Mouse (Mus musculus) limb, embryonic 15.5 days (tissue): ENCODE results near the gene Rcor3. TPM values are rescaled to one million over a fixed set of nuclear protein-coding genes. Genes with fewer than 3 reads are reported as not detected.
A peak's percentile ranks its signal among the peaks of the same experiment; 100 is the strongest.

ENCODE experiments used
- ATAC-seq: fragments of 200-750 bp; cut with Nextera tagmentation; 2 replicates; pipeline ENCODE4 v1.8.0; 2017; ENCODE audit warnings: low read depth, moderate TSS enrichment; ENCODE audit not compliant: insufficient number of reproducible peaks, low FRiP score, low TSS enrichment
- H3K27ac ChIP-seq: fragments of 300-500 bp; sonication (generic); 2 replicates; pipeline ENCODE4 v1.5.1; 2015; ENCODE audit warnings: moderate library complexity, mild to moderate bottlenecking, inconsistent platforms
- H3K27me3 ChIP-seq: fragments of 300-500 bp; sonication (generic); 2 replicates; pipeline ENCODE4 v1.6.1; 2015; ENCODE audit warnings: inconsistent platforms
- H3K36me3 ChIP-seq: fragments of 300-500 bp; sonication (generic); 2 replicates; pipeline ENCODE4 v1.6.1; 2015; ENCODE audit warnings: inconsistent platforms
- H3K4me1 ChIP-seq: fragments of 300-500 bp; sonication (generic); 2 replicates; pipeline ENCODE4 v1.6.1; 2015; ENCODE audit warnings: inconsistent platforms
- H3K4me2 ChIP-seq: fragments of 300-500 bp; sonication (generic); 2 replicates; pipeline ENCODE4 v1.6.1; 2015; ENCODE audit warnings: mild to moderate bottlenecking, inconsistent platforms
- H3K4me3 ChIP-seq: fragments of 300-500 bp; sonication (generic); 2 replicates; pipeline ENCODE4 v1.5.1; 2015; ENCODE audit warnings: mild to moderate bottlenecking, inconsistent platforms
- H3K9ac ChIP-seq: fragments of 300-500 bp; sonication (generic); 2 replicates; pipeline ENCODE4 v1.6.1; 2015; ENCODE audit warnings: inconsistent platforms
- H3K9me3 ChIP-seq: fragments of 300-500 bp; sonication (generic); 2 replicates; pipeline ENCODE4 v1.6.1; 2016; ENCODE audit warnings: inconsistent platforms
- WGBS: fragments of 180-500 bp; shearing (Covaris S2); methylation state at CpG from one replicate; pipeline ENCODE4 v1.1.7; 2015; 5-methylcytosine and 5-hydroxymethylcytosine counted together
- polyA plus RNA-seq: library from polyadenylated mRNA; unstranded; fragments of >200 nt; fragmentation: Nextera tagmentation; extraction: Ambion mirVana; gene quantifications from 2 replicates; pipeline ENCODE4 v1.2.1, GENCODE M21; 2015

Gene Rcor3
- polyA plus RNA-seq, 1 experiment from 2014 or later = 33.1 TPM

DNA sequence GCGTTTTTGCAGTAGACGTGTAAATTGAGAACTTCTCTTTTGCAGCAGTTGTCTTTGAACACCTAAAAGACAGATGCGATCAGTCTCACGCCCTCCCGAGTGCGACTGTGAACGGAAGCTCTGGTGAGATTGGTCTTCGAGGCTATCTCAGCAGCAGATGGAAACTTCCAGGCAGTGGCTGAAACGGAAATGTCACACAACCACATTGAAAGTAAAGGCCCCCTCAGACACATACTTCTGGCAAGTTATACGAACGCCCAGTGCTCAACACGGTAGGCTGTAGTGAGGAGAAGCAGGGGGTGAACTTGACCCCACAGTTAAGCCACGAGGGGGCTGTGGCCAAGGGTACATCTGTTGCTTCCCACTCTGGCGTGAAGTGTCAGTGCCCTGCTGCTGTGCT lies 75.2 kb downstream of the Rcor3 start:
- peaks cover 32% of the 10 kb centered on the region for H3K36me3 ChIP-seq
- no peak overlapping the region for H3K27ac ChIP-seq
- no peak overlapping the region for H3K9ac ChIP-seq
- H3K9me3 ChIP-seq = 0 out of 2 replicates have a peak, but pooled peaks cover 3% of the 10 kb centered on the region
- no peak for ATAC-seq
- WGBS = 83% methylated on average over 14 of the region's 14 CpGs
- no peak overlapping the region for H3K4me3 ChIP-seq
- H3K27me3 ChIP-seq = no peaks in the 10 kb centered on the region
- H3K4me1 ChIP-seq = no peaks in the 10 kb centered on the region
- H3K4me2 ChIP-seq = no peak overlapping the region

DNA sequence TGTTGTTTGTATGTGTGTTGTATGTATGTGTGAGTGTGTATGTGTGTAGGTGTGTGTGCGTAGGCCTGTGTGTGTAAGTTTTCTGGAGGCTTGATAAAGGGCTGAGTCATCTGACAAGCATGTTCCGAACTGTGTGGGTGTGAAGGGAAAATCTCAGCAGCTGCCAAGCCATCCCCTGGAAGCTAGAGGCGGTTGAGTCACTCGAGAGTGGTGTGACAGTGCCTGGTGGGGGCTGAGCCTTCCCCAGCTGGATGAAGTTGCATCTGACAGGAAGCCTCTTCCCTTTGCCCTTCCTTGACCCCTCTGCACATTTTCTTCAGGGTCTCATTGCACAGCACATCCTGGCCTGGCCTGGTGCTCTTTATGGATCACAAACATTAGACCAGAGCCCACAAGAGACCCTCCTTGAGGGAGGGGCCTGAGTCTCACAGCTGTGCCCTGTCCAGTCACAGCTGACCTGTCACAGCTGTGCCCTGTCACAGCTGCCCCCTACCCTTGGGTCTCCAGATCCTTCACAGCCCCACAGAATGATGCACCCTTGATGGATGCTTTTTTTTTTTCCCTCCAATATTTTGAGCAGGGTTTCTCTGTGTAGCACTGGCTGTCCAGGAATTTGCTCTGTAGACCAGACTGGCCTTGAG lies 76.1 kb downstream of the Rcor3 start:
- 38% methylated on average over 4 of the region's 4 CpGs for WGBS
- Histone ChIP-seq H3K9ac (no peak overlapping the region), H3K9me3 (0 out of 2 replicates have a peak, but pooled peaks cover 3% of the 10 kb centered on the region), H3K4me3 (no peak overlapping the region), H3K4me1 (no peaks in the 10 kb centered on the region), H3K27me3 (no peaks in the 10 kb centered on the region), H3K36me3 (peaks cover 34% of the 10 kb centered on the region), H3K27ac (no peak overlapping the region), H3K4me2 (no peak overlapping the region)
- peak; percentile 73; the same call in 1 of the 2 replicates for ATAC-seq

- no peak overlapping the region for H3K9ac ChIP-seq
- peaks cover 22% of the 10 kb centered on the region for H3K36me3 ChIP-seq
- no peak overlapping the region for H3K4me2 ChIP-seq
- H3K4me3 ChIP-seq = no peak overlapping the region
- no peak overlapping the region for H3K27ac ChIP-seq
- ATAC-seq = no peak
- no peaks in the 10 kb centered on the region for H3K27me3 ChIP-seq
- 78% methylated on average over 10 of the region's 10 CpGs for WGBS
- H3K9me3 ChIP-seq = 0 out of 2 replicates have a peak, but pooled peaks cover 3% of the 10 kb centered on the region
- H3K4me1 ChIP-seq = 0 out of 2 replicates have a peak, but pooled peaks cover 4% of the 10 kb centered on the region
Observed at GRCm38 (mm10) chr1:192058911-192059310, 79.0 kb downstream of the Rcor3 start.

DNA sequence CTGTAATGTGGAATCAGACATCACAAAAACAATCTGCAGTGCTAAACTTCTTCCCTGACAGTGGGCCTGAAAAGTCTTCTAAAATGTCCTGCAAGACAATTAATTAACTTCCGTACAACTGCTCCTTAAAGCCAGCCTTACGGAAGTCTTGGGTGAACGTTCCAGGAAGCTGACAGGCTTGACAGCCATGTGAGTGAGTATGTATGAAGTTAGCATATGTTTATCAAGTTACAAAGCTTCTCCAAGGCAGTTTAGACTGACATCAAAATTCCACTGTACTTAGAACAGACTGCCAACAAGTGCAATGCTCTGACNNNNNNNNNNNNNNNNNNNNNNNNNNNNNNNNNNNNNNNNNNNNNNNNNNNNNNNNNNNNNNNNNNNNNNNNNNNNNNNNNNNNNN lies 84.1 kb downstream of the Rcor3 start:
- Histone ChIP-seq H3K4me1 (0 out of 2 replicates have a peak, but pooled peaks cover 4% of the 10 kb centered on the region), H3K4me2 (no peak overlapping the region), H3K9me3 (no peaks in the 10 kb centered on the region), H3K27ac (no peak overlapping the region), H3K27me3 (no peaks in the 10 kb centered on the region), H3K36me3 (peaks cover 18% of the 10 kb centered on the region), H3K9ac (no peak overlapping the region), H3K4me3 (no peak overlapping the region)
- 39% methylated on average over 3 of the region's 3 CpGs for WGBS
- ATAC-seq = no peak

- 0 out of 2 replicates have a peak, but pooled peaks cover 4% of the 10 kb centered on the region for H3K4me1 ChIP-seq
- no peak overlapping the region for H3K4me2 ChIP-seq
- no peak overlapping the region for H3K4me3 ChIP-seq
- no peak for ATAC-seq
- peaks cover 18% of the 10 kb centered on the region for H3K36me3 ChIP-seq
- no peaks in the 10 kb centered on the region for H3K27me3 ChIP-seq
- no peak overlapping the region for H3K9ac ChIP-seq
- no peaks in the 10 kb centered on the region for H3K9me3 ChIP-seq
- H3K27ac ChIP-seq = no peak overlapping the region
- WGBS = 85% methylated on average over 5 of the region's 5 CpGs
Observed at GRCm38 (mm10) chr1:192052986-192053385, 84.9 kb downstream of the Rcor3 start.

DNA sequence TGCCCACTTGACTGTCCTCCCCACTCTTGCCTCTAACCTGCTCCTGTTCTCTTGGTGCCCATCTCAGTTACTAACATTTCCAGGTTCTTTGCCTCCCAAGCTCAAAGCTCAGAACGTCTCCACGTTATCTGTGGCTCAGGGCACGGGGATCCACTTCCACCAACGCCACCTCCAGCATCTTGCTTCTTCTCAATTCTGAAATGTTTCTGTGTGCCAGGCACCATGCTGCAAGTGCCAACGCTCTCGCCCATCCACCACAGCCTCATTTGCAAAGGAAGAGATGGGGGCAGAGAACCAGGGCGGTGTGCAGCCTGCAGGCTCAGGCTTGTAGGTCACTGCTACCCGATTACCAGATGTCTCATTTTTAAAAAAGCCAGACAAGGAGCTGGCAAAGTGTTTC lies 85.4 kb downstream of the Rcor3 start:
- Histone ChIP-seq H3K9ac (no peak overlapping the region), H3K27ac (no peak overlapping the region), H3K4me2 (no peak overlapping the region), H3K36me3 (peaks cover 18% of the 10 kb centered on the region), H3K4me1 (0 out of 2 replicates have a peak, but pooled peaks cover 4% of the 10 kb centered on the region), H3K4me3 (no peak overlapping the region), H3K27me3 (no peaks in the 10 kb centered on the region), H3K9me3 (no peaks in the 10 kb centered on the region)
- 85% methylated on average over 8 of the region's 8 CpGs for WGBS
- ATAC-seq = no peak

Other genes starting within 250 kb of the Rcor3 start
- 3.4 and 4.0 TPM in 2 replicates for gene Slc30a1, start 231.3 kb downstream of the Rcor3 start, polyA plus RNA-seq
- 0.37 and 0.89 TPM in 2 replicates for gene Rd3, start 160.7 kb downstream of the Rcor3 start, polyA plus RNA-seq
- gene Traf5, start 45.5 kb downstream of the Rcor3 start, polyA plus RNA-seq = 21.7 TPM in 2 replicates
- 0.35 and 0.61 TPM in 2 replicates for gene Kcnh1, start 52.7 kb upstream of the Rcor3 start, polyA plus RNA-seq